Mouse (Mus musculus) right cerebral cortex, postnatal 10 days (tissue): ENCODE results near the gene Tle4.
A peak's percentile ranks its signal among the peaks of the same experiment; 100 is the strongest.

ENCODE experiments used
- DNase-seq, 2 experiments: peaks; one replicate each; pipeline ENCODE4 v3.0.0; 2021; ENCODE audit warnings: low spot score in 2 of 2

Tle4 gene

DNA sequence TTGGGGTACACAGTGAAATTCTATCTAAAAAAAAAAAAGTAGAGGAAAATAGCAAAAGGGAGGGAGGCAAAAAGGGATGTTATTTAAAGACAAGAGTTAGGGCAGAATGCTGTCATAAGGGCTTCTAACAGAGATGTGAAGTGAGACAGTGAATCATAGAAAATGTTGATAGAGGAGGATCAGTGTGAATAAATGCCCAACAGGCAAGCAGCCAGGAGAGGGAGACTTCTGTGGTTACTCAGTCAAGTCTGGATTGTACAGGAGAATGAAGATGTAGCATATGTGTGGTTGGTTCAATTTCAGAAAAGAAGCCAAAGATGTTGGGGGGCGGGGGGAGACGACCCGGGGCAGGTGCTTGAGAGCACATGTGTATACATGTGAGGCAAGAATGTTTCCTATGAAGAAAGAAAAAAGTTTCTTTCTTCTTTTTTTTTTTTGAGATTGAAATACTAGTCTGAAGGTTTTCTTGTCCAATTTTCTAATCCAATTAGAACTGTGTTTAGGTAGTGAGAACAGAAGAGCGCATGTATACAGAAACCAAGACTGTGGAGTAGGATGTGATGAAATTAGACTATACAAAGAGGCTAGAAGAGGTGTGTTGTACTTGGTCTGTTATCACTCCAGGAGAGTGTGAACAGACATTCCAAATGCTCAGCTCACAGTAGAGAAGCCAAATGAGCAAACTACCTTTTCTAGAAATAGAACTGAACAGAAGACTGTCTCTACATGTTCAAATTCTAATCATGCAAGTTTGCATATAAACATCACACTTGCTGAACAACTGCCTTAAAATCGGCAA lies 134.4 kb downstream of the Tle4 start:
- DNase-seq: no peak

DNA sequence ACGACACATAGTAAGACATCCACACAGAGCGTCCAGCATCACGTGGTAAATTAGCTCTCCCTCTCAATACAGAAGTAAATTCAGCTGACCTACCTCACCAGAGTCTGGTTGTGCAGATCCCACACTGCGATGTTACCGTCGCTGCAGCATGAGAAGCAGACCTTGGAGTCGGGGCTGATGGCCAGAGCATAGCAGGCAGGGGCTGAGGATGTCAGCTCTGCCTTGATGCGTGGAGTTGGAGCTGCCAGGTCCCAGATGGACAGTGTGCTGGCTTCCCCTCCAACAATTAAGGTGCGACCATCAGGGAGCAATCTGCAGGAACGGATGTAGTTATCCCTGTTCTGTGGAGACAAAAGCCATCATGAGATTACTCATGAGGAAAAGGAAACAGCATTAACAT lies 144.4 kb downstream of the Tle4 start:
- DNase-seq: no peak

- DNase-seq: no peak
Measured at GRCm38 (mm10) chr19:14451329-14451728, 146.5 kb downstream of the Tle4 start.

DNA sequence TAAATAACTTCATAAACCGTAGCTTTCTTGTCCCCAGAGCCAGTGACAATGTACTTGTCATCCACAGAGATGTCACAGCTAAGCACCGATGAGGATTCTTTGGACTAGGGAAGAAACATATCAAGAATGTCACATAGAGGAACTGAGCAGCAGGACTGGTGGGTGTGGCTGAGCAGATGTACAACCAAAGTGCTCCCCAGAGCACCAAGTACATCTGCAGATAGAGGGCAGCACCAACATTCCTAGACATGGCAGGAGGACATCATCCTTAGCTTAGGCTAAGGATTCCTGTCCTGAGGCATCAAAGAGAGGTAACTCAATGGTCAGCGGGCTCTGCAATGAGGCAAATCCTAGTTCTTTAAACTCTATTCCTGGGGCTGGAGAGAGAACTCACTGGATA lies 148.1 kb downstream of the Tle4 start:
- DNase-seq: no peak

- DNase-seq: no peak
Measured at GRCm38 (mm10) chr19:14448586-14448985, 149.3 kb downstream of the Tle4 start.

- peak; percentile 32 to 33 for DNase-seq
Measured at GRCm38 (mm10) chr19:14447474-14447873, 150.4 kb downstream of the Tle4 start.

- DNase-seq: no peak
Measured at GRCm38 (mm10) chr19:14441861-14442260, 156.0 kb downstream of the Tle4 start.

DNA sequence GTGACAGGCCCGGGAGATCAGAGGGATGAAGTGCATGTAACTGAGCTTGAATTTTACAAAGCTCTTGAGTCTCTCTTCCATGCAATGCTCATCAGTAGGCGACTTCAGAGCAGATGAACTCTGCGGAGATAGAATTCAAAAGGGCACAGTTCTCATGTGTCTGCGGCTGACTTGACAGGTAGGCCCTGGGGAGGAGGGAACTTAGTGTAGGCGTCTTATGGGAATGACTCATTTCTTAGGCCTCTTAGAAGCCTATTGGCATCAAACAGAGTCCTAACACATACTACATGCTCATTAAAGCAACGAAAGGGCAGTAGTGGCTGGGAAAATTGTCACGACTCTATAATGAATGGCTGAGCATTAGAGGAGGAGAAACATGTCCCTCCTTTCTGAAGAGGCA lies 160.6 kb downstream of the Tle4 start:
- DNase-seq: no peak

DNA sequence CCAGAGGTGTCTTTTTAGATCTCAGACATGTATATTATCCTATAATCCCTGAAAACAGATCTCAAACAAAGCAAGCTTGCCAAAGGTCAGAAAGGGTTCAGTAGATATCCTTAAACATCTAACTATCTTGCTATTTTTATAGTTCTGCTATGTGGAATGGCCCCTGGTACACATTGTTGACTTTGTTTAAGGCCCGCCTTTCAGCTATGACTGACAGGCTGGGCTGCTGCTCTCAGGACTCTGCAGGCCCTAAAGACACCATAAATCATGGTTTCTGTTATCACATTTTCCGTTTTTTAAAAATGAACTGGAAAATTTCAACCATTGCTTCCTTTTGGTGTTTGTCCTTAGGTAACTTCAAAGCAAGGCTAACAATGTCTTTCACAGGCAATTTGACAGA lies 161.3 kb downstream of the Tle4 start:
- DNase-seq: no peak

GRCm38 (mm10) chr19:14435681-14436376 lies 162.0 kb downstream of the Tle4 start:
- DNase-seq: peak; percentile 83 to 89

DNA sequence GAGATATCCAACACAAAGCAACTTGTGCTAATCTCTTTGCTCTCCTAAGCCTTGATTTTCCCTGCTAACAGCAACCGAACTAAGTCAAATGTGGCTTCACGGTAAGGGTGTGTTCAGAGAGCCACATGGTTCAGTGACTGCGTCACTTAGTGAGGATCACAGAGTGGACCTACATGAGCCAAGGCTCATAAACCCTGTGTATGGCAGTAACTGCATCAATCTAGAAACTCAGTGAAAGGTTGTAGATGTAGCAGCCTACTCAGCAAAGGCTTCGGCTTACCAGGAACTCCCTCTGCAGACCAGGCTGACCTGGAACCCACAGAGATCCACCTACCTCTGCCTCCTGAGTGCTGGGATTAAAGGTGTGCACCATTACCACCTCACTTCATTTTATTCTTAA lies 164.0 kb downstream of the Tle4 start:
- DNase-seq: no peak

DNA sequence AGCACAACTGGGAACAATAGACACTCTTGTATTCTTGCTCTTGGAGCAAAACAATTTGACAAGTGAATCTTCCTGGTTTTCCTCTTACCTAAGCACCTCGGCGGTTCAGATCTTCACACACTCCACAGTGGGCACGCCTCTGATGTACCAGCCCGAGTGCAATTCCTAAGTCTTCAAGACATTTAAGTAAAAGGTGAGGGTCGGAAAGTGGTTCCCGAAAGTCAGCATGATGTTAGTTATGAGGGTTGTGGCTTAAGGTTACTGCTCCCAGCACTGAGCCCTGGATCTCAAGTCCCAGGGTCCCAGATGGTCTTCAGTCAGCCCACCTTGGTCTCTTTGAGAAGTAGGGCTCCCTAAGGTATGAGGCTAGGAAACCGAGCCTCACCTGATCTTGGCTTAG lies 165.4 kb downstream of the Tle4 start:
- DNase-seq: no peak

DNA sequence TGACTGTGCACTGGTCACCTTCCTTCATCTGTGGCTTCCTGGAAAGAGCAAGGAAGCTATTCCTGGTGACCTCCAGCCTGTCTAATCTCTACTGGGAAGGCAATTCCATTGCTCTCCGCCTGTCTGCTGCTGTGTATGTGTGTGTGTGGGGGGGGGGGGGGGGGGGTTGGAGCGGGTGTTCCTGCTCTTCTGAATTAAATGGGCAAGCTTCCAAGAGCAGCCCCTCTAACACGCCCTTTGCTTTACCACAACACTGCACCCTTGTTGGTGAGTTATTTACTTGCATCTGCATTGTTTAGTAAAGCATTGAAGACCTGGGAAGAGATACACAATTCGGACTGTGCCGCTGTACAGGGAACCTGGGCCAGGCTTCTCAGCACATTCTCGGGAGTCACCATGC lies 170.9 kb downstream of the Tle4 start:
- DNase-seq: no peak

- no peak for DNase-seq
Measured at GRCm38 (mm10) chr19:14426244-14426868, 171.5 kb downstream of the Tle4 start.

DNA sequence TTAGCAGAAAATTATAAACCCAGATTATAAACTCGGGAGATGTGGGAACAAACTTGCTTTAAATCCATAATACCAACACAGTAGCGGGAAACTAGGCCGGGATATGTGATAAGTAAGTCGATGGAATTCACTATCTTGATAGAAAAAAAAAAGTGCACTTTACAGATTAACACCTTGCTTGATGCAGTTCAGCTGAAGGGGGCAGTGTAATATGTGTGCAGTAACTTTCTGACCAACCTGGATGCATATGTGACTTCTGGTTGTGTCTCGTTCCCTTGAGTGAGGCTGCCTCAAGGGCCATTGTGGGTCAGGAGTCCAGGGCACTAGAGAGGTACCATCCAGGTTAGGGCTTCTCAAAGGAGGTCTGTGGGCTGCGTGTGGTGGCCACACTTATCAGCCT lies 172.7 kb downstream of the Tle4 start:
- DNase-seq: no peak

DNA sequence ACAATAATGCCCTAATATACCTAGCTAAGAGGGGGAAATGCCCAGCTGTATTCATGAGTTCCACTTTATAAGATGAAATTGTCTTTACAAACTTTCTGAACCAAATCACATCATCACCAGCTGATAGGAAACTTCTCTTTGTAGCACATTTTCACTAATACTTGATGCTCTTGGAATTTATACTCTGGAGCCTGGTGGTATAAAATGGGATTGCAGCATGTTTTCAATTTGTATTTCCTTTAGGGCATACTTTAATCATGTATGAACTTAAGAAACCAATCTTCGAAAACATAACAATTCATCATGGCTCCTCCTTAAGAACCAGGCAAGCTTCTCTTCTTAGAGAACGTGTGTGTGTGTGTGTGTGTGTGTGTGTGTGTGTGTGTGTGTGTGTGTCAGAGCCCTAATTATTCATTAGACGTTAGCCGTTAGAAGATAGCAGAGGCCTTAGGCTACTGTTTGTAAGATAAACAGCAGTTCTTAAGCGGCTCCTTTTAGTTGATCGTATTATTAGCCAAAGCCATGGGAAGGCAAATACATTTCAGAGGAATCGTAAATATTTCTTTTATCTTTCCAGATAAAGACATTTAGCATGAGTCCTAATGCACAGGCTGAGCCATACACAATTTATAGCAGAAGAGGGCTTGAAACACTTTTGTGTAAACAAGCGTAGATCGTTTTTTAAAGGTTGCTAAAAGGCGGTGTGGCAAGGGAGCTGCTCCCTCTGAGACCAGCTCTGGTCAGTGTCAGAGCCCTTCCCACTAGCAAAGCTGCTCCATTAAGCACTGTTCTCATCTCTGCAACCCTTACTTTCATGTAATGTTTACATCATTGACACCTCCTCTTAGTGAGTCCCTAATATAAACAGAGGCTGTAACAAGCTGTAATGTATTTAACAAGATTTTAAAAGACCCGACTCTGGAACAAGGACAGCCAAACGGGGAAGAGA lies 173.6 kb downstream of the Tle4 start:
- no peak for DNase-seq

- peak in 1 of 2 experiments; percentile 49 for DNase-seq
Measured at GRCm38 (mm10) chr19:14421691-14422090, 176.2 kb downstream of the Tle4 start.

DNA sequence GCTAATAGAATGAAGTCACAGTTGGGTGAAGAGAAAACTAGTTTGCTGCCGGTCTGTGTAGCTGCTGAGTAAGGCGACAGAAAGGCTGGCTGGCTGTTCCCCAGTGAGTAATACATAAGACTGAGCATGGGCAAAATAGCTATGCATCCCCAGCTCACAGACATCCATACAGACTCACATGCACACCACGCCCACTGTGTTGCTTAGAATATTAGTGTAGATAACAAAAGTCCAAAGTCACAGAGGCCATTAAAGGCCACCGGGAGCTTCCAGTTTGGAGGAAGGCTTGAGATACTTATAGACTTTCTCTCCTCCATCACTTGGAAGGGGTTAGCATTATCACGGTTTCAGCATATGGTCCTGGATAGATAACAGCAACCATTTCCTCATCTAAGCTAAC lies 178.0 kb downstream of the Tle4 start:
- no peak for DNase-seq

- peak in 1 of 2 experiments; percentile 24 for DNase-seq
Measured at GRCm38 (mm10) chr19:14416845-14417244, 181.0 kb downstream of the Tle4 start.

- no peak for DNase-seq
Measured at GRCm38 (mm10) chr19:14415996-14416395, 181.9 kb downstream of the Tle4 start.

DNA sequence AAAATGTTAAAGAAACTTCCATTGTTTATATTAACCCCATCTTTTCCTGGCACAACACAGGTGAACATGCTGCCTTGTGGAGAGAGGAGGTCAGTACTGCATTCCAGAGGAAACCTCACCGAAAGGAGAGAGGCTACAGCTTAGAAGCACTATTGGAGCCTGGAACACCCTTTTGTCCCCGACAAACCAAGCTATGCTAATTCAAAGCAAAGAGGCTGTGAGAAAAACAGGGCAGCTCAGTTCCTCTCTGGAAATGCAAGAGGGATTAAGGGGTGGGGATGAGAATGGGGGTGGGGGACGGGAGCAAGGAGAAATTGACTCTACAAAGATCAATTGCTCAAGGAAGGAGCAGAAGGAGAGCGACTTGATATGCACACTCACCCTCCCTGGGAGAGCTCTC lies 182.9 kb downstream of the Tle4 start:
- no peak for DNase-seq

- peak; percentile 50 to 64 for DNase-seq
Measured at GRCm38 (mm10) chr19:14406603-14407002, 191.2 kb downstream of the Tle4 start.
